Mouse (Mus musculus): Measurements from ENCODE around the gene Fam210b.
A peak's percentile ranks its signal among the peaks of the same experiment; 100 is the strongest.

Gene Fam210b

DNA sequence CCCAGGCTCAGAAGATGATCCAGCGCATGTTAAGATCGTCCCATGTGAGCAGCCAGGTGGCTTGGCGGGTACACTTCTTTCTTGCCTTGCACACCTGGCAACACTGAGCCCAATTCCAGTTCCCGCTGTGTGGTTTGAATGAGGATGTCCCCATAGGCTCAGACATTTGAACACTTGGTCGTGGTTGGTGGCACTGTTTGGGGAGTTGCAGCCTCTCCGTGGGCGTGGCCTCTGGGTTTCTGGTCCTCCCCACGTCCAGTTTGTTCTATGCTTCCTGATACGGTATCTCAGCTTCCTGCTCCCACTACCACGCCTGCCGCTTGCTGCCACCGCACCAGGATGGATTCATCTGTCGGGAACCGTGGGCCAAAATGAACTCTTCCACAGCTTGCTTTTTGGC lies 4.4 kb downstream of the Fam210b start:
- DNase-seq (ENCODE audit: low spot score in 2 of 2), result no peak

DNA sequence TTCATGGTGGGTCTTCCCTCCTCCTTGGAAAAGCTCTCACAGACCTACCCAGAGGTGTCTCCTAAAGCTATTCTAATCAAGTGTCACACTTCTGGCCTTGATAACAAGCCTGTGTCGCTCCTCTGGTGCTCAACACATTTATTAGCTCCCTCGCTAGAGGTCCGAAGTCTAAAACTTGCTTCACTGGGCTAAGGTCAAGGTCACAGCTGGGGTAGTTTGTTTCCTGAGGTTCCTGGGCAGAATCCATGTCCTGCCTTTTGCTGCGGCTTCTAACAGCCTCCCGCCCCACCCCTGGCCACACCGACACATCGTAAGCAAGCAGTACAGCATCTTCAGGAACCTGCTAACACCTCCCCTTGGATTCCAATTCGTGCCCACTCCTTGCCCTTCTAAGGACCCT lies 5.4 kb downstream of the Fam210b start:
- no peak for DNase-seq (ENCODE audit: low spot score in 2 of 2)

DNA sequence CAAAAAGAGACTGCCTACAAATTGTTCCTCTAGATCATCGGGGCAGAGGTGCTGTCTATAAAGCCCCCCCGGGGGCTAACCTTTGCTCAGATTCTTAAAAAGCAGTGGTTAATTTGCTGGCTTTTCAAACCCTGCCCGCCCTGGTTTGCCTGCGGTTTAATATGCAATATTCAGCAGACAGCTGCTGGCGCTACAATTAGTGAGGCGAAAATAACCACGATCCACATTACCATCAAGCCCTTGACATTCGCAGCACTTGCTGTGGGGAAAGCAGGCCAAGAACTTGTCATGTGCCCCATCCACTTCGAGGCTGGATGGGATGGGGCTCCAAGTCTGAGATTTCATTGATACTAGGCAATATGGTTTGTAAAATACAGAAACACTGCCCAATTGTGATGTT lies 7.9 kb downstream of the Fam210b start:
- DNase-seq (ENCODE audit: low spot score in 2 of 2), result no peak

DNA sequence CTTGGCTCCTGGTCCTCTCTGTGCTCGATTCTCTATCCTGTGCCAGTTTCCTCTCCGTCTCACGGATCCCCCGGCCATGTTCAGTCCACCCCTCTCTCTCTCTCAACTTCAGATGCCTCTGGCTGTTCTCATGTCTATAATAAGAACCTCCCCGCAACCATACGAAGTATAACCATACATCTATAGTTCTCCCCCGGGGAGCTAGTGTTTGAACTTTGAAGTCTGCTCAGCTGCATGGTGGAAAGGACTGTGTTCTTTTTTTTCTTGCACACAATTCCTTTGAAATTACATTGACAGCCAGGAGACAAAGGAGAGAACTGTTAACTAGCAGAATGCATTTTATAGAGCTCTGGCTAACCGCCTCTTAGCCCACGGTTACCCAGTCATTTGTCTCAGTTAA lies 9.4 kb downstream of the Fam210b start:
- no peak for DNase-seq (ENCODE audit: low spot score in 2 of 2)

DNA sequence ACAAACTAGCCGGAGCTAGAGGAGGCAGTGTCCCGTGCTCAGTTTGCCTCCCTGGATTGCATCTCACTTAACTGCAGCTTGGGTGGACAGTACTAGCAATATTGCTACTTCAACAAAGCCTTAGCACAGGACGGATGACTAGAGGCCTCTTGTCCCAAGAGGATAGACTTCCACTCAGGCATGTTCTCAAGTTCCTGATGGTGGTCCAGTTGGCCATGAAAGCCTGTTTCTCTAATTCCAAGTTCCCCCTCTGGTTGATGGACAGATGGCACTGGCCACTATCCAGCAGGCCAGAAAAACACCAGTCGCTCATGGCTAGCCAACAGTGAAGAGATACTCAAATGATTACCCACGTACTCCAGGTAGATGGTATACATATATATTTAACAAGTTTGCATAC lies 10.5 kb downstream of the Fam210b start:
- DNase-seq (ENCODE audit: low spot score in 2 of 2), result no peak

DNA sequence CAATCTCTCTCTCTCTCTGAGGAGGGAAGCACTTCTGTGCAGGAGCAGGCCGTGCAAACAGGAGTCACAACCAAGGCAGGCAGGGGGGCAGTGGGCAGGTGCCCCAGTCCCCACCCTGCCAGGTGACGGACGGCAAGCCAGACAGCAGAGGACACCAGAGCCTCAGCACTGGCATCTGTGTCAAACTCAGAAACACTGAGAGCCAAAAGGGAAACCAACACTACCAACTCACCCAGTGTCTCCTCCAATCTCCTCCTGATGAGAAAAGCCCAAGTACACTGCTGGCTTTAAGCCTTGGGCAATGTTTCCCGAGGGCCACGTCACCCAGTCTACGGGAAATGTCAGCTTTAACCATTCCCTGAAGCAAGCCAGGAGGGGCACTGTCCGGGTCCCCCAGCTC lies 17.8 kb downstream of the Fam210b start:
- DNase-seq (ENCODE audit: low spot score in 2 of 2), result no peak

DNA sequence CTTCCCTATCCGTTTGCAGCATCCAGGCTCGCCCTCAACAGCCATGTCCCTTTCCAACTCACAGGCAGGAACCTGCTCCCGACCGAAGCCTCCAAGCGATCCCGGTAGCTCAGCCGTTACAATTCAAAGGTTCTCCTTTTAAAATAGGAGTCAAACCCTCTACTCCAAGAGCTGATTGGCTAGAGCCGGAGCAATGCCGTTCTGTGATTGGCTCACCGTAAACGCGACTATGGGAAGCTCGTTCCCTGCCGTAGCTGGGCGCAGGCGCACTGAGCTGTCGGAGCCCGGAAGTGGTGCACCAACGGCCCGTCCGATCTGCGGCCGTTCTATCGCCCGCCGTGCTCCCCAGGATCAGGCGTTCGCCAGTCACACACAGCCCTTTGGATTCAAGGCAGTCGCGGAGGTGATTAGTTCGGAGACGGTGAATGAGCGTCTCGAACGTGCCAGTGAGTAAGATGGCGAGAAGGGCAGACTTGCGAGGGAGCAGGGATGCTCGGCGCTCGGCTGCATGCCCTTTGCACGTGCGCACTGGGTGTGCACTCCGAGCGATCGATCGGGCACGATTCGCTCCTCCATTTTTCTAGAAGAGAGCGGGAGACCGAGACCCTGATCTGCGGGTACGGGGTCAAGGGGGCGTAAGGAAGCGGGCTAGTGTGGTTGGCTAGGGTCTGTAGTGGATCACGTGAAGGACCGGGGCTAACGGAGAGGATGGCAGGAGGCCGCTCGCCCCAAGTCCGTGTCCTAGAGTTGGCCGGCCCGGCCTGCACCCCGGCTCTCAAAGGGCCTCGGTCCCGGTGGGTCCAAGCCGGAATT lies 25.3 kb downstream of the Fam210b start, which contains the start of the genes Aurka and Cstf1:
TSS of gene Aurka (minus strand) at position 125 of the 813 bp plus-strand sequence.
TSS of gene Cstf1 (plus strand) at position 271 of the 813 bp plus-strand sequence.
- peak; percentile 96 to 97 for DNase-seq (ENCODE audit: low spot score in 2 of 2)

DNA sequence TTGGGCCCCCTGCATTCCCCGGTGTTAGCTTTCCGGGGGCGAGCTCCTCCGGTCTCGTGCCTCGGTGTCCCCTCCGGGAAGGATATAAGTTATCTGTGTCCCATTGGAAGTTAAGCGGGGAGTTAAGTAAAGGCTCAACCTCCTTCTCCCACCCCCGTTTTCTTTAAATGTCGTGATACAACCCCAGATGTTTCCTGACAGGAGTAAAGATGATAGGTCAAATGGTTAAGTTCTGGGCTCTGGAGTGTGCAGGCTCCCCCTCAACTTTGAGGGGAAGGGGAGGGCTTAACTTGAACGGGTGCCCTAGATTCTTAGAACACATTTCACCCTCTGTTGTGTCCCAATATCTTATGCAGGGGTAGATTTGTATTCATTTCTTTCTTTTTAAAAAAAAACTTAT lies 25.9 kb downstream of the Fam210b start:
- DNase-seq (ENCODE audit: low spot score in 2 of 2), result no peak

DNA sequence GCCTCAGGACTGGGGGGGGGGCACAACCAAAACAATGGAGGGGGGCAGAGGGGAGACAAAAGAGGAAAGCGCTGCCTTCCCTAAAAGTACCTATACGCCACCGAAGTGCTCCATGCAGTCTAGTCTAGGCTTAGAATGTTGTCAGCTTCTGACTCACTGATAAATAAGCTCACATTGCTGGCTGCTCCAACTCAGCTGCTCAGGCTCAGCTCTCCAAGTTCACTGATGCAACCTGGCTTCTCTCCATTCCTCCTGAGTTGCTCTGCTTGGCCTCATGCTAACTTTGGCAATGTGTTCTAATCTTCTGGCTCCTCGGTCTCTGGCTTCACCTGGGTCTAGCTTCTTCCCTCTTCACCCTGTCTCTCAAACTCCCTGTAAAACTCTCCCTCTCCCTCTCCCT lies 31.2 kb downstream of the Fam210b start:
- no peak for DNase-seq (ENCODE audit: low spot score in 2 of 2)

DNA sequence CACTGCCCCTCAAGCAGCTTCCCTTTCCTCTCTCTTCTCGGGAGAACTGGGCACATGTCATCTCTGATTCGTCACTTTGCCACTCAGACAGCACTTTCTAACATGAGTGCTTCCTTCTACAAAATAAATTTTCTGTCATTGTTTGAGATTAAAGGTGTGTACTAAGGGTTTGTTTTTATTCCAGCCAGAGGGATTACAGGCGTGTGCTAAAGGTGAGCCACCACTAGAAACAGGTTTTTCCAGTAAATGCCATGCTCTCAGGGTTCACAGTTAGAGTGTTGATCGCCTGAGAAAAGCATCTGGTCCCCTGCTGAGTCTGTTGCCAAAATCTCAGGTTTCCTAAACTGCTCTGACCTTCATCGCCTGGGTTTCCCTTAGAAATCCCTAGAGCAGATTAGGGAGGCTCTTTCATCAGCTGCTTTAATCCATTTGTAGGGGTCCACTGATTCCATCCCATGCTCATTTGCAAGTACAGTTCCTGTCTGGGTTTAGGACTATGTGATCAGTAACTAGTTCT lies 31.7 kb downstream of the Fam210b start:
- DNase-seq (ENCODE audit: low spot score in 2 of 2), result no peak

DNA sequence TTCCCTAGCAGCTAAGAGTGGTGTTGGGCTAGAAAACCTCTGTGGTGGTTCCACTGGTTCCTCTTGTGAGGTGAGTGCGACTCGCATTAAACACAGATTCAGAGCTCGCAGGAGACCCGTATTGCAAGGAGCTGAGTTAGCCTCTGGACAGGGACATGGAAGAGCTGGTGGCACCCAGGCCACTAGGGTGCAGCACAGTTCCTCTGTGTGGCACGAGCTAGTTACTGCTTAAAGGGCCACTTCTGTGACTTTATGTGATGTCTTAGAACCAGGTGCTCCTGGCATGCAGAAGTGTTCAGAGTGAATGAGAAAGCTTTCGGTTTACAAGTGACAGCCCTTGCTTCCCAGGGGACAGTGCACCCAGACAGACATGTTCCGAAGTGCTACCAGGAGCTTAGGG lies 33.0 kb downstream of the Fam210b start:
- peak in 1 of 2 experiments; percentile 46 for DNase-seq (ENCODE audit: low spot score in 2 of 2)

DNA sequence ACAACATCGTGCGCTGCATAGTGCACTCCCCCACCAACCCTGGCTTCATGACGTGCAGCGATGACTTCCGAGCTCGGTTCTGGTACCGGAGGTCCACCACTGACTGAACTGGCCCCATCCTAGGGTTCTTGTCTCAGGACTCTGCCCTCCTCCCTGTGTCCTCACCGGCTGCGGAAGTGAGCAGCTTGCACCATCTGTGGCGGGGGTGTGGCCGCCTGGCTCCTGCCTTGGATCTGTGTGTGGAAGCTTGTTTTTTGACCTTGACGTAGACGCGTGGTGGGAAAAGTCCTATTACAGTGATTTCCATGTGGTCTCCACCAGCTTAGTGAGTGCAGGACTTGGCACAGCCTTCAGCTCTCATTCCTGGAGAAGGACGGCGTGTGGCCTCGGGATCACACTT lies 35.1 kb downstream of the Fam210b start:
- no peak for DNase-seq (ENCODE audit: low spot score in 2 of 2)

DNA sequence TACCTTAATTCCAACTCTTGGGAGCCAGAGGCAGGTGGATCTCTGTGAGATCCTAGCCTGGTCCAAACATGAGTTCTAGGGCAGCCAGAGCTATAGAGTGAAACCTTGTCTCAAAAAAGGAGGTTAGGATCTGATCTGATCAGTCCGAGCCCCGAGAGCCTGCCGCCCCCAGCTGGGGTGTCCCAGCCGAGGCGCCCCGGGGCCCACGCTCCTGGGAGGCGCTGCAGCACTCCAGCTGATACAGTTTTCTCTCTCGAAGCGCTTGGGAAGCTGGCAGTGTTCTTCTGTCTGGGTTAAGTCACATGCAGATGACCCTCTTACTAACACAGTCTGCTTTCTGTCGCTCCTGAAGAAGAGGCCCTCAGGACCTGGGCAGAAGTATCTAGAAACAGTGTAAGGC lies 36.0 kb downstream of the Fam210b start:
- DNase-seq (ENCODE audit: low spot score in 2 of 2), result no peak

DNA sequence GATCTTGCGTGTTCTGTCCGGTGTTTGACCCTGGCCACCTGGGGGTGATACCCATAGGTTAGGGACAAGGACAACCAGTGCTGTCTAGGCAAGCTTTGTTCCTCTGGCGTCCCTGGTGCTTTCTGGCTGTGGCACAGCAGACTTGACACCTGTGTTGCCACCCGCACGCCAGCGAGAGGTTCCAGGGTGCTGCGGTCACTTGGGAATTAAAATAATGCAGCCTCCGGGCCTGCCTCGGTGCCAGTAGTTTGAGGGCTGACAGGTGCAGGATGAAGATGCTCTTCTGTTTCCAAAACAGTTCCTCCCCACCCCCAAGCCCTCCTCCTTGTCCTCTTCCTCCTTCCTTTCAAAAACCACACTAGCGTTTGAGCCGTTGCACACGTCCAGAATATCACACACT lies 36.5 kb downstream of the Fam210b start:
- no peak for DNase-seq (ENCODE audit: low spot score in 2 of 2)

DNA sequence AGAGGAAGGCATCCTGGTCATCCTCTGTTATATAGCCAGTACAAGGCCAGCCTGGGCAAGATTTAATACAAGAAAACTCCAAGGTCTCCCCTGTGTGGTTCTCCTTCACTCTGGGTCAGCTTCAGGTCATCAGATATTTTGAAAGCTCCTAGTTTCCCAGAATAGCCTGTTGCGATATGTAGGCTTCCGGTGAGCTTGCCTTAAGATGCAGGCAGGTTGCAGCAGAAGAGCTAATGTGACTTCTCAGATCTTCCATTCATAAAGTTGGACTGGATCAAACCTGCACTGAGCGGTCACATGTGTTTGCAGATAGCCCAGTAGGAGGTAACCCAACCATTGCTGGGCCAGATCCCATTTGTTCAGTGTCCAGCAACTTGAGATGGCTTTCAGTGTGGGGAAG lies 39.4 kb downstream of the Fam210b start:
- DNase-seq (ENCODE audit: low spot score in 2 of 2), result no peak

DNA sequence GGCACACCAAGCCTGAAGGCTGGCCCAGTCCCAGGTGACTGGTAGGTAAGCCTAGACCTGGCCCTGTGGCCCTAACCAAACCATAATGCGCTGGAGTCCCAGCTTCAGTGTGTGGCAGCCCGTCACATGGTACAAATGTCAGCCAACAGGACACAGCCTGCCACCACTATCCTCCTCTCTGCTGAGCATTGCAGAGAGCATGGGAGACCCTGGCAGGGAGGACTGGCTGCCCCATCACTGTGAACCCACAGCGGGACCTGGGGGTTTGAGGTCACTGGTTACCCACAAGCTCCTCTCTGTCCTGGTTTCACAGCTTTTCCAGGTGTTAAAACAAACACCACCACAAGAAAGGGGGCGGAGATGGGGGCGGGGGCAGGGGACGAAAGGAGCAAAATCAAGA lies 45.0 kb downstream of the Fam210b start:
- DNase-seq (ENCODE audit: low spot score in 2 of 2), result no peak

DNA sequence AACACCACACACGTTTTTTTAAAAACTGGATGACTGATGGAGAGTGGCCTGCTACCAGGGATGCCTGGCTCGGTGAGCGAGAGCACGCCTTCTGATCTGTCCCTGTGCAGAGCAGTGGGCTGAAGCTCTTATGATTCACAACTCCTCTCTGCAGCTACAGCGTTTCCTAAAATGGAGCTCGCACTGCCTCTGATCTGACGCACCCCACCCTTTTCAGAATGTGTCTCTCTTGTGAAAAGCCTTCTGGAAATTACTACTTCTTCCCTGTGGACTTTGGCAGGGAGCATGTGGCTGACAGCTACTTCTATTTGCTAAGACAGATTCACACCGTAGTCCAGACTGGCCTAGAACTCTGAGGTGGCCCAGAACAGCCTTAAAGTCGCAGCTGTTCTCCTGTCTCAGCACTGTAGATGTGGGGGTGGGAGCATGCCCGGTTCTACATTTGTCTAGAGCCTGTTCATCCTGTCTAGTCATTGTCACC lies 46.7 kb downstream of the Fam210b start:
- peak; percentile 69 to 76 for DNase-seq (ENCODE audit: low spot score in 2 of 2)

DNA sequence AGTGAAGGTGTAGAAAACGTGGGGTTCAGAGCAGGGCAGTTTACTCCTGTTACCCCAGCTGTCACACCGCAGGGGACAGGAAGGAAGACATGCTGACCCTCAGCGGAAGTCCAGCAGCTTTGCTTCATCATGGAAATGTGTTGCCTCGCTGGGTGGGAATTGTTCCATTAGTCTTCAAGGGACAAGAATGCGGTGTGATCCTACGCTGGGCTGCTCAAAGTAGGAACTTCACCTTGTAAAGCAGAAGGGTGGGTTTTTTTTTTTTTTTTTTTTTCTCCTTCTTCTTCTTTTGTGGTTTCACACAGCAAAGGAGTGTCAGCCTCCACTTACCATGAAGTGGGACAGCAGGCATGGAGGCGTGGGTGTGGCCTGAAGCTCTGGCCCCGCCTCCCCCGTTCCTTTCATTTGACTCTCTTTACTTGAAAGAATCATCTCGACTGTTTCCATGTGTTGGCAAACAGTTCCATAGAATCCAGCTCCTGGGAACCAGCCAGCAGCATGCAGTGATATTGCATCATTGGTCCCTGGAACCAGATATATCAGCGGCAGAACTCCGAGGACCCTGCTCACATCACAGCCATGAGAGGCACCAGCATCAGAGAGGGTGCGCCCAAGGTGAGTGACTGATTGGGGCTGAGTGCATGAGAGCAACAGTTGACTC lies 48.2 kb downstream of the Fam210b start, which contains the start of gene Cass4:
TSS of gene Cass4 (plus strand) at position 404 of the 661 bp plus-strand sequence.
- no peak for DNase-seq (ENCODE audit: low spot score in 2 of 2)

DNA sequence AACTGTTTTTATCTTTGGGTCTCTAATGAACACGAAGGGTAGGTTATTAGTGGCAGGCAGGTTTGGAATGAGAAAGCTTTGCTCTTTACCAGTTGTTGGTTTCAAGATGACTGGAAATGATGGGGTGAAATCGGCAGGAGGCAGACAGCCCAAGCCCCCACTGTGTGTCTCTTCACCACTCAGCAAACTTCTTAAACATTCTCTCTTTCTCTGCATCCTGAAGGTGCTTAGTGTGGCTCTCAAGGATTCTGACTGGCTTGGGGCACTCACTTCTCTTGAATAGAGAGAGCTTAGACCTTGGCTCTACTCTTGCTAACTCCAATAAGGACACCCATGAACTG lies 48.7 kb downstream of the Fam210b start:
- no peak for DNase-seq (ENCODE audit: low spot score in 2 of 2)

DNA sequence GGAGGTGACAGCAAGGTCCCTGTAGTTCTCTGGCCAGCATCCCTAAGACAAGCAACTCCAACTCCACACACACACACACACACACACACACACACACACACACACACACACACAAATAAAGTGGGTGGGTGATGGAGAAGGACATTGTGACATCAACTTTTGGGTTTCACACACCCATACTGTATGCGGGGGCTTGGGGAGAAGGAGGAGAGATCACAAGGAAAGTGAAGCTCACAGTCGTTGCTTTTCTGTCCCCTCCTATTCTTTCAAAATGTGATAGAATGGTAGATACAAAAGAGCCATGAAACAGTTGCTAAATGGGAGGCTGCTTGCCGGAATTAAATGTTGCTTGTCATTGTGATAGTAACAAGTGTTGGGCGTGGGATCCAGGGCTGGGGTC lies 49.3 kb downstream of the Fam210b start:
- DNase-seq (ENCODE audit: low spot score in 2 of 2), result no peak

DNA sequence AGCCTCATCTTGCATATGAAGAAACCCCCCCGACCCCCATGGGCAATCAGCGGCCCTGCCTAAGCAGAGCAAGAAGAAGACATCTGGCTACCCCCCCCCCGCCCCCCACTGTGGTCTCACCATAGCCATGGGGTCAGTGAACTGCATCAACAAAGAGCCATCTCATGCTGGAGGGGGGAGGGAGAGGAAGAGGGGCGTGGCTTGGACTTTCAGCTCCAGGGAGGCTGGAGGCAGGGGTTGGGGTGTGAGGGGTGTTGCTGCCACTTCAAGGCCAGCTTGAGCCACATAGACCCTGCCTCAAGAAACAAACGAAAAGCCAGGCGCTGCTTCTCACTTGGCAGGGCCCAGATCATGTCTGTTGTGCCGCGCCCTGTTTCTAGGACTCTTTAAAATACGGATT lies 50.6 kb downstream of the Fam210b start:
- no peak for DNase-seq (ENCODE audit: low spot score in 2 of 2)

DNA sequence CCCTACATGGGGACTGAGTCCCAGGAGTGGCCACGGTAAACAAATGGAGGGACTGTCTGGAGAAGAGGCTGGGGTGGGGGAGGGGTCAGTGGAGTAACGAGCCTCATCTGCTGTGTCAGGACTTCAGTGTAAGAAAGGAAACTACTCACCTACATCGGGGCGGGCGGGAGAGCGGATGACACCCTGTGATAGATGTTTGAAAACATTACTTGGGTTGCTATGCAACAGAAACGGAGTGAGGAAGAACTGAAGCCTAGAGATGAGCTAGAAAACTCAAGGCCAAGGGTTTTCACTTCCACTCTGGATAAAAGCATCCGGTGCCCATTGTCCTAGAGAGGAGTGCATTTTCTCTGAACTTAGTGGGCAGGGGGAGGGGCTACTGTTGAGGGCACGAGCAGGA lies 54.5 kb downstream of the Fam210b start:
- no peak for DNase-seq (ENCODE audit: low spot score in 2 of 2)

Data from frontal cortex, postnatal 36 days (tissue).